Mouse (Mus musculus): ENCODE measurements around the gene Myh7b.

Gene Myh7b

GRCm38 (mm10) chr2:155637411-155637810, 26.4 kb downstream of the Myh7b start:
- DNase-seq, result no peak

- DNase-seq, result no peak
Observed at GRCm38 (mm10) chr2:155640656-155641055, 29.6 kb downstream of the Myh7b start.

DNA sequence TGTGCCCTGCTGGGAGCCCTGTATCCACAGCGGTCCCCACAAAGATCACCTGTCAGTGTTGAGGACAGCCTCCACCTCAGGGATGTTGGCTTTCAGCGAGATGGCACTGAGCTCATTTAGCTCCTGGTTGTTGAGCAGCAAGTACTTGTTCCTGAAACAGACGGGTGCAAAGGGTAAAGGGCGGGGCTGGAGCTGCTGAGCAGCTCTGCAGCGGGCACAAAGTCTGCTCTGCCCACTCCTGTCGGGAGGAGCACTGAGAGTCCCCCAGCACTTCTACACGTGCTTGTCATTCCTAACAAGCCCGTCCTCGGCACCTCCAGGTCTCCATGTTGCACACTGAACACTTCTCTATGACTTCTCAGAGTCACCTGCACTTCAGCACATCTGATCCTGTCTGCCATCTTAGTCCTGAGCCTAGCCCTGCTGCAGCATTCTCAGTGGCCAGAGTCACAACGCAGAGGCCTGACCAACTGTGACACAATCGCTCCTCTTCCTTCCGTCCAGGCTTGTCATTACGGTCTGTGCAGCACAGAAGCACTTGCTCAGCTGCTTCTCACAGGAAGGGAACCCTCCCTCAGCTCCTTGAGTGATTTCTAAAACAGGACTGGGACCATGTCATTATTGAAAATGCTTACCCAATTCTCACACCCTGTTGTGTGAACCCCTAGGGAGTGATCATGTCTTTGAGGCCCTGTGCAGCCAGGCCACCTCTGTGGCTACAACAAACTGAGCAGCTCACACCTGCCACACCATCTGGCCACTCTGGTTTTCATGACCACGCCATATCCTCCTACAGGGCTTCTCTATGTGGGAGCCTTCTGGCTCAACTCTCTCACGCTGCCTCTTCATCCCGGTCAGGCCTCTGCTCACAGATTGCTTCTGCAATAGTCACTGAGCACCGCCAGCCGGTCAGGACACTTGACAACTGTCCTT, 30.8 kb downstream of the Myh7b start:
- DNase-seq, result no peak

- DNase-seq, result no peak
Observed at GRCm38 (mm10) chr2:155645746-155646145, 34.7 kb downstream of the Myh7b start.

- DNase-seq, result no peak
Observed at GRCm38 (mm10) chr2:155652618-155653017, 41.6 kb downstream of the Myh7b start.

DNA sequence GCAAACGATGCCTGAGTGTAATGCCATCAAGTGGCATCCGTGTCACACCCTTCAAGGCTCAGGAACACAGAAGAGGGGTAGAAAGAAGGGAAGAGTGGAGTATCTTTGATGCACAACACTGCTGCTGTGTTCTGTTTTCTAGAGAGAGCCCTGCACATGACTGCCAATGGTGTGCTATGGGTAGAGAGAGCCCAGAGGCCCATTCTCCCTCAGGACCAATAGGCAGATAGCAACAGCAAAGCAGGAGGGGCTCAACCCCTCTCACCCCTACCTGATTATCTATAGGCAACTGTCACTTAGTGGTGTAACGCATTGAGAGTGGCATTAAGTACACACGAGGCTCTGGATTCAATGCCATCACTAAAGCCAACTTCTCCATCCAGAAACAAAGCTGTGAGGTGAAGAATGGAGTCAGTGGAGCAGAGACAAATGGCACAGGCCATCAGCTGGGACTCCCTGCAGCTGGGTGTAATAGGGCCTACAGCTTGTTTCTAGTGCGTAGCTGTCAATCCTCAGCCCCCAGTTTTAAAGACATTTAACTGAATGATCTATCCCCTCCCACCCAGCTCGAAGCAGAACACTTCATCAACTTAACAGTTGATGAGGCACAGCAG, 44.9 kb downstream of the Myh7b start:
- DNase-seq, result no peak

GRCm38 (mm10) chr2:155662390-155662789, 51.4 kb downstream of the Myh7b start:
- no peak for DNase-seq

GRCm38 (mm10) chr2:155663097-155663496, 52.1 kb downstream of the Myh7b start:
- DNase-seq, result peak; percentile 82

DNA sequence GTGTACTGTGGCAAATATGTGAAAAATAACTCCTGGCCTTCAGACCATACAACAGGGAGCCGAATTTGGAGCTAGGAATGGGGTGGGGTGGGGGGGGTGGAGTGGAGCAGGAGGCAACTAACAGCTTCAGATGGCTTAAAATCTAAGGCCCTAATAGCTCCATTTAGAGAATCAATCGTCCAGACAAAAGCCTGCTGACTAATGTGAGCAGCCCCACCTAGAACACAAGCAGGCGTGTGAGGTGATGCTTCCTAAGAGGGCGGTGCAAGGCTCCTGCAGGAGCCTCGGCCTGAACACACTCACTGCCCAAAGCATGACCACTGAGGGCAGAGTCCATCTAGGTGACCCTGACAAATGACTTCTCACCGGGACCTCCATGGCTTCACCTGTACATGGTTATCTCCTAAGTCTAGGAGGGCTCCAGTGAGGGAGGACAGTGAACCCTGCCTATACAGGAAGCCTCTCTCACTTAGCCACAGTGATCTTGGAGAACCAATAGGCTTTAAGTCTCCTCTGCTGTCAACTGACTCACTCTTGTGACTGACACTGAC, 53.0 kb downstream of the Myh7b start:
- no peak for DNase-seq

DNA sequence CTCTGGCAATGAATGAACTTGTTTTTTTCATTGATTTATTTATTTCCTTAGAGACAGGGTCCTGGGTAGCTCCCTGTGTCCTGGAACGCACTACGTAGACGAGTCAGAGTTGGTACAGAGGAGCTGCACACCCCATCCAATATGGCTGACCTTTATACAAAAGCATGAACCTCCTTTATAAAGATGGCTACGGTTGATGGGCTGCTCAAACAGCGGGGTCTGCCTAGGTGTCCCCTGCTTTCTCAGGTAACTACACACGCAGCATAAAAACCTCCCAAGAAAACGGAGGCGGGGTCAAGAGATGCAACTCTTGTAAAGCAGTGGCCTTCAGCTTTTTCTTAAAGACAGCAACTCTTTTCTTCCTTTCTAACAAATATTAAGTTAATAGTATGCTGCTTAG, 56.9 kb downstream of the Myh7b start:
- DNase-seq, result no peak

DNA sequence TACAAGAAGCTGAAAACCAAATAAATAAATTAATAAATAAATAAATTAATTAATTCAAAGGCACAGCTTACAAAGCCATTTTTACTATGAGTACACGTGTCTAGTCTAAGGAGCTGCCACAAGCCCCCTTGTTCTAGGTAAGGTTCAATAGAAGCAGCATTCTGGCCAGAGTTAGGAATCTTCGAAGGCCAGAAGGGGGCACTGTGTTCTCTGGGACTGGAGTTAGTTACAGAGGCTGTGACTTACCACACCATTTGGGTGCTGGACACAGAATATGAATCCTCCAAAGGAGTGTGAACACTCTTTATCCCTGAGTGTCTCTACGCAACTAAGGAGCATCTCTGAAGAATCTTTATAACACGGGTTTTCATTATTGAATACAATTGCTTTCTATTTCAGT, 57.4 kb downstream of the Myh7b start:
- peak; percentile 53 for DNase-seq

DNA sequence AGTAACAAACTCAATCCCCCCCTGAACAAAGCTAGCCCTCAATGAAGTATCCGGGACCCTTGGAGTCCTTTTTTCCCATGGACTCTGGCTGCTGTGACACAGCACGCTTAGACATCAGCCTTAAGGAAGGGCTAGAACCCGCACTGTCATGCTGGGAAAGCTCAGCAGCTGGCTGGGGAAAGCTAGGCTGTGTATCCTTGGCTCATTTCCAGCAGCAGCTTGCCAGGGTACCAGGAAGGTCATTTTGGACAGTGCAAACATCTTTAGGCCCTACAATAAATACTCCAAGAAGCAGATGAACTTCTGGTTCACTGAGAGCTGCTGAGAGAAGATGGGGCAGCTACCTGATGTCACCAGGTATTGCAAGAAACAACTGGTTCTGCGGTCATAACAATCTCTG, 60.2 kb downstream of the Myh7b start:
- DNase-seq, result no peak

- DNase-seq, result peak; percentile 73
Observed at GRCm38 (mm10) chr2:155673546-155673945, 62.5 kb downstream of the Myh7b start.

- DNase-seq, result no peak
Observed at GRCm38 (mm10) chr2:155675118-155675517, 64.1 kb downstream of the Myh7b start.

DNA sequence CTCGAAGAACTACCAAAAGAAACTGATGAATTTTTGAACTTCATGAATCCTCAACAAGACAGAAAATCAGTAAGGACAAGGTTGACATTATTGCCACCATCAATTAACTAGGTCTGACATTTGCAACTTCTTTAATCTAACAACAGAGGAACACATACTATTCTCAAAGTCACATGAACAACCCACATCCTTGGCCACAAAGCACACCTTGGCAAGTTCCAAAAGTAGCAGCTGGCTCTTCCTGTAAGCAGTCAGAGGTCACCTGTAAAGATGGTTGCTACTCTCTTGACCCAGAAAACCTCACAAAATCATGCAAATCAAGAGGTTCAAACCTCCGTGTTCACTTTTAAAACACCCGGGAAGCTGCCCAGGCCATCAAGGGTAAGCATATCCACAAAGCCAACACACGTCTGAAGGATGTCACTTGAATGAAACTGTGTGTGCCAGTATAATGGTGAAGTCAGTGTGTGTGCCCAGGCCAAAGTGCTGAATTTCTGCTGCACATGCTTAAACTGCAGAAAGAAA, 68.6 kb downstream of the Myh7b start:
- DNase-seq, result no peak

GRCm38 (mm10) chr2:155680591-155680990, 69.6 kb downstream of the Myh7b start:
- DNase-seq, result no peak

- DNase-seq, result no peak
Observed at GRCm38 (mm10) chr2:155681194-155681593, 70.2 kb downstream of the Myh7b start.

DNA sequence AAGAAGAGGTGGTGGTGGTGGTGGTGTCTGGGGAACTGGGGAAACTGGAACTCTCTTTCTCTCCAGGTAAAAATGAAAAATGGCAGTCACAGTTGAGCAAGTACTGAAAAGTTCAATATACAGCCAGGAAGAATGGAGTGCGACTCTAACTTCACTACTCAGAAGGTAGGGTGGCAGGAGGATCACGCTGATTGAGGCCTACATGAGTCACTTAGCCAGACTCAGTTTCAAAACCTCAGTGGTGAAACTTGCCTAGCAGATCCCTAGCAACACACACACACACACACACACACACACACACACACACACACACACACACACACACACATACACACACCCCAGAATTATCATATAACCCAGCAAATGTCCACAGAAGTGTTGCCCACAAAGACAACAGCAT, 70.9 kb downstream of the Myh7b start:
- DNase-seq, result no peak

DNA sequence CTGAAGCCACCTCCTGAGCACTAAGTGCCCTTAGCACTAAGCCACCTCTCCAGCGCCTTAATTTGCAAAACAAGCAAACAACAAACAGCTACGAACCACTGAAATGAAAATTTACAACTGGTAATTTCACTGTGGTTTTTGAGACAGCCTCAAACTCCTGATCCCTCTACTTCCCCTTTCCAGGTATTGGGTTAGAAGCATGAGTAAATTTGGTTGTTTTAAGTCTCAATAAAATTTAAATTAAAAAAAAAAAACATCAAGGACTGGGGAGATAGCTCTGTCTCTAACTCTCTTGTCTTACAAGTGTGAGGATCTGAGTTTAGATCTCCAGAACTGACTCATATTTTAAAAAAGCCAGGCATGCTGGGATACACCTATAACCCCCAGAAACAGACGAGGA, 72.1 kb downstream of the Myh7b start:
- DNase-seq, result no peak

DNA sequence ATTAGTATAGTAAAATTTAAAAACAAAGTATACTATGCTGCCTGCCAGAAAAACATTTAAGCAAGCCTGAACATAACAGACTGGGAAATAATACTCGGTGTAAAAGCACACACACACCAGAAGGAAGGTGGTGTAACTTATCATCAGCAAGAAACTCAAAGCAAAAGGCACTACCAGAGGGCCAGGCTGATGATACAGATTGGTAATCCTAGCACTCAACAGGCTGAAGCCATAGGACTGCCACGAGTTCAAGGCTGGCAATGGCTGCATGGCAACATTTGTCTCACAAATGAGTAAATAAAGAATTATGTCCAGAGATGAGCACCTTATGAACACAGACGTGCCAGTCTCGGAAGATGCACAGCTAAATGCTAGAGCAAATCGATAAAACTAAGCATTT, 72.8 kb downstream of the Myh7b start:
- DNase-seq, result no peak
